Mouse (Mus musculus) olfactory bulb, adult 2 months (tissue): ENCODE data around the gene Celf3.

Source experiments
- CTCF ChIP-seq: fragments of 200-500 bp; IDR thresholded peaks from 2 replicates; pipeline ENCODE4 v1.5.1; 2012; ENCODE audit warnings: low read depth, mild to moderate bottlenecking, low read length, moderate library complexity; ENCODE audit not compliant: insufficient read depth
- POLR2A ChIP-seq: fragments of 200-500 bp; IDR thresholded peaks from 2 replicates; pipeline ENCODE4 v1.6.1; 2012; ENCODE audit warnings: mild to moderate bottlenecking, low read depth, low read length, moderate library complexity; ENCODE audit not compliant: insufficient read depth

DNA sequence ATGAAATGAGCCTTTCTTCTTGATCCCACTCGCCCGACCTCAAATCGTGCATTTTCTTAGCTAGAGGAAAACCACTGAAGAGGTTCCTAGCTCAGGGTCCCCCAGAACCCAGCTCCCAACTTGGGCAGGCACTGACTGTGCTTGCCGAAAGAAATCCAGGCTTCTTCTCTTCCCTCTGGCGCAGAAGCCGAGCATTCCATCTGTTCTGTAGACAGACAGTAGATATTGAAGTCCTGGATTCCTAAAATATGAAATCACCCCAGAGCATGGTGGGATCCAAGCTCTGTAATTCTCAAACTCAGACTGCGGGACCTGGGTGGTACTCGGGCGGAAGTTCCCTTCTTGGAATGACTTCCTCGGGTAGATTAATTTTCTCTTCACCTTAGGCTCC, 5.0 kb upstream of the Celf3 start:
- TF ChIP-seq POLR2A (no peak), CTCF (no peak)
